Mouse (Mus musculus): ENCODE results near the gene Jazf1.

DNA sequence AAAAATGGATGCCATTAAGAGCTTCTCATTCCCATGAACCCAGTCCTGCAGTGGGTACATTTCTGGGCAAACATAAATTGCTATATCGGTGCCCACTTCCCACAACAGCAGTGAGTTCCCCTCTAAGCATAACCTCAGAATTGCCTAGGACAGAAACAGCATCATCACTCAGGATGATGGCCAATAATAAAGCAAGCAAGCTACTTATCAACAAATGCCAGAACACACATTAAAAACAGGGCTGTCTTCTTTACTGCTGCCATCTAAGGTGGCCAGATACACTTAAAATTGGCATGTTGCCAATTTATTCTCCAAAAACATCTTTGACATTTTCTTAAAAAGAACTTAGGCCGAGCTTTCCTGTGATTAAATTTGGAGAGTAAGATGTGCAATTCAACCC is 226.8 kb downstream of the Jazf1 start:
- TF ChIP-seq MAX (IDR thresholded peaks at IDR 0.05; ENCODE audit: low read length), result no peak
- no peak for TF ChIP-seq NRF1 (IDR thresholded peaks at IDR 0.05; ENCODE audit: low read depth, low read length)
- no peak for TF ChIP-seq POLR2A (IDR thresholded peaks at IDR 0.05; ENCODE audit: low read depth, low read length)
- TF ChIP-seq IRF4 (IDR thresholded peaks at IDR 0.05; ENCODE audit: low read depth, low read length), result no peak
- no peak for TF ChIP-seq TBP (conservative IDR thresholded peaks at IDR 0.05; ENCODE audit: low read depth, low read length)
- no peak for TF ChIP-seq USF1 (IDR thresholded peaks at IDR 0.05; ENCODE audit: low read depth, low read length)
- no peak for TF ChIP-seq MXI1 (IDR thresholded peaks at IDR 0.05; ENCODE audit: low read depth, low read length)
- TF ChIP-seq SIN3A (IDR thresholded peaks at IDR 0.05; ENCODE audit: low read length), result no peak
- TF ChIP-seq CTCF (conservative IDR thresholded peaks at IDR 0.05 in 1 of 2, IDR thresholded peaks at IDR 0.05 in 1 of 2; ENCODE audit: low read depth in 2 of 2, low read length in 2 of 2), result no peak
- no peak for TF ChIP-seq CHD2 (IDR thresholded peaks at IDR 0.05; ENCODE audit: low read length)
- no peak for TF ChIP-seq E2F4 (IDR thresholded peaks at IDR 0.05; ENCODE audit: insufficient replicate concordance, low read depth, low read length)
- no peak for TF ChIP-seq NELFE (IDR thresholded peaks at IDR 0.05; ENCODE audit: low read depth, low read length)
